Mouse (Mus musculus): ENCODE results near the gene Atox1. TPM values are rescaled to one million over a fixed set of nuclear protein-coding genes. Genes with fewer than 3 reads are reported as not detected.

The Atox1 gene
- polyA plus RNA-seq, 1 experiment from 2014 or later = 581 TPM

DNA sequence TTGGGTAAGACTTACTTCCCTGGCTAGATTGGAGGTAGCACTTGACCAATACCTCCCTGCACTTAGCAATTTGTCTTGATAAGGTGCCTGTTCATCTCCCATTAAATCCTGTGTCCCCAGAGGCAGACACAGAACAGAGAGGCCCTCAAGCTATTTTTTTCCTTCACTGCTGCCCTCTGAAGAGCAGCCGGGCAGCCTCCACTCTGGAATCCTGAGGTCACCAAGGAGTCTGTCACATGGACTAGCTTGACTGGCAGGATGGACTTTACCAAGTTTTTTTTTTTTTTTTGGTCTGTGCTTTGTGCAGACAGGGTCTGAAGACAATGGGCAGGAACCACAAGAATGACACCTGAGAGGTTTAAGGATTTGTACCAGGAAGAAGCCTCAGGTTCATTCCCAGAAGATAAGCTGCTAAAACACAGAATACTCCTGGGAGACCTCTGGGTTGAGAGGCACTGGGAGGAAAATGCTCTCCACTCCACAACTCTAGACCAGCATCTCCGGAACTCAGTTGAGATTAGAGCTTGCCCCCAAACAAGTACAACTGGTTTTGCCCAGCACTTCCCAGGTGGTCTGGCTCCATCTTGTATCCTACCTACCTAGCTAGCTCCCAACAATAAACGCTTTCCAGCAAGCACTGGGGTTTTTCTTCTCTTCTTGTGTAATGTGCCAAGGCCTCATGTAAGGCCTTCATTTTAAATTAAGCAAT is 1.0 kb downstream of the Atox1 start:
- Histone ChIP-seq H3K4me2 (ENCODE audit: low read depth, low read length) (peak overlapping the region; percentile 92), H3K9ac (ENCODE audit: low read length) (peak overlapping the region; percentile 80), H3K9me3 (ENCODE audit: control insufficient read depth, low read length) (no peaks in the 10 kb centered on the region), H3K27me3 (ENCODE audit: control insufficient read depth, insufficient read depth, low read depth, low read length) (no peaks in the 10 kb centered on the region), H3K4me3 (ENCODE audit: low read length) (peak overlapping the region; percentile 88), H3K27ac (ENCODE audit: low read length) (peak overlapping the region; percentile 91), H3K36me3 (ENCODE audit: control insufficient read depth, insufficient read depth, low read length) (no peaks in the 10 kb centered on the region), H3K4me1 (replicated peaks; ENCODE audit: control insufficient read depth, insufficient read depth, low read length) (peaks cover 20% of the 10 kb centered on the region)
- WGBS = 17% methylated on average over 3 of the region's 3 CpGs
- no peak; the same call in 1 of the 2 replicates for ATAC-seq (ENCODE audit: low read depth)

DNA sequence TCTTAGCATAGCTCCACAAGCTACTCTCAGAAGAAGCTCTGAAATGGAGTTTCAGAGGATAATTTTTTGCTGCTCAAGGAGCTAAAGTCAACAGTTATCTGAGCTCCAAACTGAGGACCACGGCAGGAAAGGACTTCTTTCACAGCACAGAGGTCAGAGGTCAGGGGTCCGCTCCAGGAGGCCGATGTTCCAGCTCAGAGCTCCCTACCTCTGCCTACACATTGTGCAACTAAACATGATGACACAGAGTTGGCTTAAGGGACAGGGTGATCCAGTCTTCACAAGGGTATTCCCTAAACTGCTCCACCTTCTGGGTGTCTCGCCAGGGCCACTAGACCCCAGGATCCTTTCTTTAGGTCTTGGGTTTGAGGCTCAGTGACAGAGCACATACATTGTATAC is 2.5 kb downstream of the Atox1 start:
- no peak for ATAC-seq (ENCODE audit: low read depth)
- Histone ChIP-seq H3K4me3 (ENCODE audit: low read length) (no peak overlapping the region), H3K27me3 (ENCODE audit: control insufficient read depth, insufficient read depth, low read depth, low read length) (no peaks in the 10 kb centered on the region), H3K36me3 (ENCODE audit: control insufficient read depth, insufficient read depth, low read length) (no peaks in the 10 kb centered on the region), H3K27ac (ENCODE audit: low read length) (no peak overlapping the region), H3K4me2 (ENCODE audit: low read depth, low read length) (no peak overlapping the region), H3K9ac (ENCODE audit: low read length) (no peak overlapping the region), H3K9me3 (ENCODE audit: control insufficient read depth, low read length) (no peaks in the 10 kb centered on the region), H3K4me1 (replicated peaks; ENCODE audit: control insufficient read depth, insufficient read depth, low read length) (peaks cover 20% of the 10 kb centered on the region)
- 42% methylated on average over 4 of the region's 4 CpGs for WGBS

DNA sequence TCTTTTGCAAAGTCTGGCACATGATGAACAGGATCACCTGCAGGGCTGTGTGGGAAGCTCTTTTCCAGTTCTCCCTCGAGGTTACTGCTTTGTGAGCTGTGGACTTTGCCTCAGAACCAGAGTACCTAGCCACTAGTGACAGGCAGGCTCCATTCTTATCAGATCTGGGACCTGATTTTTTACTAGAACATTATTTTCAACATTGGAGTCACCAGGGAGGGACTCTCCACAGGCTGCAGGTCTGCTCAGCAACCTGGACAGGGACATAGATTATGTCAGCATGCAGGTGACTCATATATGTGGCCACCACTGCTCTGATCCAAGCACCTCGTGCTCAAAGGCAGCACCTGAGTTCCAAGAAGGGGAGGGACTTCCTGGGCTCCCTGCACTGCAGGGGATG is 5.9 kb downstream of the Atox1 start:
- Histone ChIP-seq H3K36me3 (ENCODE audit: control insufficient read depth, insufficient read depth, low read length) (peaks cover 3% of the 10 kb centered on the region), H3K27me3 (ENCODE audit: control insufficient read depth, insufficient read depth, low read depth, low read length) (no peaks in the 10 kb centered on the region), H3K9ac (ENCODE audit: low read length) (no peak overlapping the region), H3K4me3 (ENCODE audit: low read length) (no peak overlapping the region), H3K4me1 (replicated peaks; ENCODE audit: control insufficient read depth, insufficient read depth, low read length) (peaks cover 16% of the 10 kb centered on the region), H3K4me2 (ENCODE audit: low read depth, low read length) (no peak overlapping the region), H3K27ac (ENCODE audit: low read length) (no peak overlapping the region), H3K9me3 (ENCODE audit: control insufficient read depth, low read length) (no peaks in the 10 kb centered on the region)
- no peak for ATAC-seq (ENCODE audit: low read depth)
- 63% methylated on average over 2 of the region's 2 CpGs for WGBS

DNA sequence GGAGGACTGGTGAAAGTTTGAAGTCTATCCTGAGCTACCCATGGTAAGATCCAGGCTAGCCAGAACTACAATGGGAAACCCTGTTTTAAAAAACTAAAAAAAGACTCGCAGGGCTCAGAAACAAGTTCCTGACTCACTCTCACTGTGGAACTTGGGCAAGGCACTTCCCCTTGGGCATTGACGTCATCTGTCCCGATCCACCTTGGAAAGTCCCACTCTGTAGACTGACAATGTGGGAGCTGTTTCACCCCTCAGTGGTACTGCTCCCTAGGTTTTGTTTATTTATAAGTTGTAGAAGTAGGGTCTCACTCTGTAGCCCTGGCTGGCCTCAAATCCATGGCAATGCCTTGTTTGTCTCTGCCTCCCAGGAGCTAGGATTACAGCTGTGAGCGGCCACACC is 7.4 kb downstream of the Atox1 start:
- Histone ChIP-seq H3K36me3 (ENCODE audit: control insufficient read depth, insufficient read depth, low read length) (peaks cover 7% of the 10 kb centered on the region), H3K27me3 (ENCODE audit: control insufficient read depth, insufficient read depth, low read depth, low read length) (no peaks in the 10 kb centered on the region), H3K4me2 (ENCODE audit: low read depth, low read length) (no peak overlapping the region), H3K9me3 (ENCODE audit: control insufficient read depth, low read length) (no peaks in the 10 kb centered on the region), H3K27ac (ENCODE audit: low read length) (no peak overlapping the region), H3K9ac (ENCODE audit: low read length) (no peak overlapping the region), H3K4me3 (ENCODE audit: low read length) (no peak overlapping the region), H3K4me1 (replicated peaks; ENCODE audit: control insufficient read depth, insufficient read depth, low read length) (peaks cover 5% of the 10 kb centered on the region)
- WGBS = 86% methylated on average over 4 of the region's 4 CpGs
- ATAC-seq (ENCODE audit: low read depth) = no peak

DNA sequence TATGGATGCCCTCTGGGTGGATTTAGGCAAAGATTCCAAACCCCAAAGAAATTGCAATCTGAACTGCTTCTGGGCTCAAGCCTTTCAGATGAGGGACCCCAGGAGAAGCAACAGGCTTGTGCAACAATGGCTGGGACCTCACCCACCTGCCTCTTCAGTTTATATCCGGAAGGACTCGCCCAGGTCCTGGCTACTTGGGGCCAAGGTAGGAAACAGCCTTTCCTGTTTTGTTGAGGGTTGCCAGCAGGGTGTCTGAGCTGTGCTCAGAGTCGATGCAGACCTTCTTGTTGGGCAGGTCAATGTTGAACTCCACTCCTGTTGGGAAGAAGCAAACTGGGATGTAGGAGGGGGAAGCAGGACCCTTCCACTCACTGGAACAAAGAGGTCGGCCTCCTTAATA is 10.7 kb downstream of the Atox1 start:
- H3K4me1 ChIP-seq (replicated peaks; ENCODE audit: control insufficient read depth, insufficient read depth, low read length) = no peaks in the 10 kb centered on the region
- WGBS = 70% methylated on average over 4 of the region's 4 CpGs
- ATAC-seq (ENCODE audit: low read depth) = no peak
- no peak overlapping the region for H3K9ac ChIP-seq (ENCODE audit: low read length)
- no peaks in the 10 kb centered on the region for H3K27me3 ChIP-seq (ENCODE audit: control insufficient read depth, insufficient read depth, low read depth, low read length)
- no peak overlapping the region for H3K4me3 ChIP-seq (ENCODE audit: low read length)
- no peaks in the 10 kb centered on the region for H3K9me3 ChIP-seq (ENCODE audit: control insufficient read depth, low read length)
- H3K36me3 ChIP-seq (ENCODE audit: control insufficient read depth, insufficient read depth, low read length) = peaks cover 13% of the 10 kb centered on the region
- peak overlapping the region; percentile 54 for H3K27ac ChIP-seq (ENCODE audit: low read length)
- no peak overlapping the region for H3K4me2 ChIP-seq (ENCODE audit: low read depth, low read length)

DNA sequence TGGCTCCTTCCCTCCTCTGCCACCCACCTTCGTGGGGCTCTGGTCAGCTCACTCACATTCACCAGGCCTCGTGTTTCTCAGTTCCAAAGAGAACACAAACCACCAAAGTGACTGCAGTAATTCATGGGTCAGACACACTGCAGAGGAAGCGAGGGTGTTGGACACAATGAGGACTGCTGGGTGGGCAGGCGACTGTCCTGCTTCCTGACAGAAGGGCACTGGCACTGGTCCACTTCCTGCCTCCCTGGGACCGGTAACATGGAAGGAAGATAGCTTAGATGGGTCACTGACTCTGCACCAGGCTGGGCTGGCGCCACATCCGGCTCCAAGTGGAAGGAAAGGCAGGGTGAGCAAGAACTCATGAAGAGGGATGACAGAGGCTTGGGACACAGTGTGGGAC is 11.5 kb downstream of the Atox1 start:
- H3K4me3 ChIP-seq (ENCODE audit: low read length) = no peak overlapping the region
- peaks cover 13% of the 10 kb centered on the region for H3K36me3 ChIP-seq (ENCODE audit: control insufficient read depth, insufficient read depth, low read length)
- peak; percentile 28 for ATAC-seq (ENCODE audit: low read depth)
- no peaks in the 10 kb centered on the region for H3K9me3 ChIP-seq (ENCODE audit: control insufficient read depth, low read length)
- no peaks in the 10 kb centered on the region for H3K27me3 ChIP-seq (ENCODE audit: control insufficient read depth, insufficient read depth, low read depth, low read length)
- H3K27ac ChIP-seq (ENCODE audit: low read length) = peak overlapping the region; percentile 54
- no peaks in the 10 kb centered on the region for H3K4me1 ChIP-seq (replicated peaks; ENCODE audit: control insufficient read depth, insufficient read depth, low read length)
- 65% methylated on average over 7 of the region's 7 CpGs for WGBS
- H3K4me2 ChIP-seq (ENCODE audit: low read depth, low read length) = no peak overlapping the region
- H3K9ac ChIP-seq (ENCODE audit: low read length) = no peak overlapping the region

DNA sequence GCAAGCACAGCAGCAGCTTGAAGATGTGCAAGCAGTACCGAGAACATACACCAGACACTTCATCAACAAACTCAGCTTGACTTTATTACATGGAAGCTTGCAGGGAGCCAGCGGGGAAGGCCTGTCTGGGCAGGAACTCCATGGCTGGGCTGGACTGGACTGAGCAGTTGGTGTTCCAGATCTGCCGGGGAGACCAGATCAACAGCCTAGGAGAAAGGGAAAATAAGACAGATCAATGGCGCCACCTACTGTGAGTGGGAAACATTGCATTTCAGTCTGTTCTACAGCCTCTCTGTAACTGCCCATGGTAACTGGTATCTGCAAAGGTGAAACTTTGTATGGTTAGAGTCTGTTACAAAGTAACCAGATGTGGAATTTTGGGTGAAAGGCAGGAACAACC is 14.5 kb downstream of the Atox1 start:
- 0 out of 2 replicates have a peak overlapping the region, but pooled peaks have one; percentile 8 for H3K27ac ChIP-seq (ENCODE audit: low read length)
- no peaks in the 10 kb centered on the region for H3K9me3 ChIP-seq (ENCODE audit: control insufficient read depth, low read length)
- no peaks in the 10 kb centered on the region for H3K27me3 ChIP-seq (ENCODE audit: control insufficient read depth, insufficient read depth, low read depth, low read length)
- peak; percentile 86 for ATAC-seq (ENCODE audit: low read depth)
- no peak overlapping the region for H3K4me2 ChIP-seq (ENCODE audit: low read depth, low read length)
- peaks cover 13% of the 10 kb centered on the region for H3K36me3 ChIP-seq (ENCODE audit: control insufficient read depth, insufficient read depth, low read length)
- 15% methylated on average over 4 of the region's 4 CpGs for WGBS
- no peak overlapping the region for H3K9ac ChIP-seq (ENCODE audit: low read length)
- no peaks in the 10 kb centered on the region for H3K4me1 ChIP-seq (replicated peaks; ENCODE audit: control insufficient read depth, insufficient read depth, low read length)
- H3K4me3 ChIP-seq (ENCODE audit: low read length) = no peak overlapping the region

DNA sequence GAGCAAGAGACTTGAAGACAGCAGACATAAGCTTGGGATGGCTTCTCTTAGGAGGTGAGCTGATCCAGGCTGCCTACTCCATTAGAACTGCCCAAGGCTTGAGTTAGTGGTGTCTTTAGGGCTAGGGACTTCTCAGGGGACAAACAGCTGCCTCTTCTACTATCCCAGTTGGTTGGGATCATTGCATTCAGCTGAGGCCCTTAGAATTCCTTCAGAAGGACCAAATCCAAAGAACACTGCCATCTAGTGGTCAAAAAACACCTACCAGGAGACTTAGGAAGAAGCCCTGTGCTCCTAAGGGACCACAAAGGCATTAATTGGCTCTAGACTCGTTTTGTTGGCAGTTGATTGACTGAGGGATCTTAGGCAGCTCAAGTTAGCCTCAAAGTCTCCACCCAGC is 16.3 kb downstream of the Atox1 start:
- peak; percentile 41 for ATAC-seq (ENCODE audit: low read depth)
- H3K27ac ChIP-seq (ENCODE audit: low read length) = no peak overlapping the region

DNA sequence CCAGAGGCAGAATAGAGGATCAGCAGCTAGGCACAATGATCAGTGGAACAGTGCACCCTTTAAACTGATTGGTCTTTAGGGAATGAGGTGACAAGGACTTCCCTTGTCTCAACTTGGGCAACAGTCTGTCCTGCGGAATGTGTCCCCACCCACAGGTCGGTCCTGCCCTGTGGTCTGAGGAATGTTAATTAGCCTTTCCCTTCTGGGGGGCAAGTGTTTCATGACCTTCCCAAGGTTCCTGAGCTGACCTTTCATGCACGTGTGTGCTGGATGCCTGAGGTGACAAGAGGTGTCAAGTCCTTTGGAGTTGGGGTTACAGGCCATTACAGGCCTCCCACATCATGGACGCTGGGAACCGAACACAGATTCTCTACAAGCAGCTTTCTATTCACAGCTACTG is 21.3 kb downstream of the Atox1 start:
- Histone ChIP-seq H3K4me3 (ENCODE audit: low read length) (no peak overlapping the region), H3K9me3 (ENCODE audit: control insufficient read depth, low read length) (no peaks in the 10 kb centered on the region), H3K27me3 (ENCODE audit: control insufficient read depth, insufficient read depth, low read depth, low read length) (no peaks in the 10 kb centered on the region), H3K4me1 (replicated peaks; ENCODE audit: control insufficient read depth, insufficient read depth, low read length) (no peaks in the 10 kb centered on the region; the same call in 1 of the 2 replicates), H3K36me3 (ENCODE audit: control insufficient read depth, insufficient read depth, low read length) (no peaks in the 10 kb centered on the region; the same call in 1 of the 2 replicates), H3K9ac (ENCODE audit: low read length) (no peak overlapping the region), H3K27ac (ENCODE audit: low read length) (no peak overlapping the region), H3K4me2 (ENCODE audit: low read depth, low read length) (no peak overlapping the region)
- no peak for ATAC-seq (ENCODE audit: low read depth)
- 58% methylated on average over 5 of the region's 5 CpGs for WGBS

More for the DNA sequence above, 16.3 kb downstream of the Atox1 start:
- no peak overlapping the region for H3K4me3 ChIP-seq (ENCODE audit: low read length)
- H3K4me1 ChIP-seq (replicated peaks; ENCODE audit: control insufficient read depth, insufficient read depth, low read length) = no peaks in the 10 kb centered on the region; the same call in 1 of the 2 replicates
- H3K36me3 ChIP-seq (ENCODE audit: control insufficient read depth, insufficient read depth, low read length) = peaks cover 7% of the 10 kb centered on the region
- 0 out of 2 replicates have a peak overlapping the region, but pooled peaks have one; percentile 13 for H3K9ac ChIP-seq (ENCODE audit: low read length)
- no peak overlapping the region for H3K4me2 ChIP-seq (ENCODE audit: low read depth, low read length)
- no peaks in the 10 kb centered on the region for H3K27me3 ChIP-seq (ENCODE audit: control insufficient read depth, insufficient read depth, low read depth, low read length)
- no peaks in the 10 kb centered on the region for H3K9me3 ChIP-seq (ENCODE audit: control insufficient read depth, low read length)
- WGBS = 0% methylated on average over 1 of the region's 1 CpGs

Data from lung, embryonic 16.5 days (tissue).